Mouse (Mus musculus) gastrocnemius, adult 2 months (tissue): ENCODE measurements around the gene Yeats4. TPM values are rescaled to one million over a fixed set of nuclear protein-coding genes. Genes with fewer than 3 reads are reported as not detected.

Experiments
- DNase-seq: peaks from one replicate; pipeline ENCODE4 v3.0.0; 2022
- H3K27ac ChIP-seq: fragments of 200-600 bp; 2 replicates; pipeline ENCODE4 v1.8.1; 2022; ENCODE audit warnings: mild to moderate bottlenecking
- H3K4me3 ChIP-seq: fragments of 200-600 bp; 2 replicates; pipeline ENCODE4 v1.8.1; 2022; ENCODE audit warnings: mild to moderate bottlenecking, moderate library complexity
- CTCF ChIP-seq: fragments of 200-600 bp; IDR thresholded peaks from 2 replicates; pipeline ENCODE4 v1.8.1; 2022; ENCODE audit warnings: antibody characterized with exemption, mild to moderate bottlenecking, moderate library complexity
- intact Hi-C: fragments of 180-260 bp; cut with DNase I; formaldehyde crosslinking; loops from one replicate; pipeline ENCODE4 v1.15.1; 2025
- long read RNA-seq, 2 experiments: library from polyadenylated mRNA; stranded (forward); transcript quantifications; one replicate each; pipeline ENCODE4 v2.0.0; 2021
- total RNA-seq, 2 experiments: library from RNA; stranded (reverse); gene quantifications; 2 replicates each; pipeline ENCODE4 v1.2.3; 2021

The Yeats4 gene
- total RNA-seq = 10 to 100 TPM; 16.9 to 17.1 TPM
- long read RNA-seq, experiment 1, transcript Yeats4-201 (7 exons, 1,327 nt) = major isoform, 14 of 15 reads
- long read RNA-seq, experiment 1, partial matches to known transcripts = 1 of 15 reads
- long read RNA-seq, experiment 1, other reads (novel, unspliced or antisense) = 0 of 15 reads
- long read RNA-seq, experiment 2, transcript Yeats4-201 (7 exons, 1,327 nt) = major isoform, 7 of 8 reads
- long read RNA-seq, experiment 2, partial matches to known transcripts = 0 of 8 reads
- long read RNA-seq, experiment 2, other reads (novel, unspliced or antisense) = 1 of 8 reads

DNA sequence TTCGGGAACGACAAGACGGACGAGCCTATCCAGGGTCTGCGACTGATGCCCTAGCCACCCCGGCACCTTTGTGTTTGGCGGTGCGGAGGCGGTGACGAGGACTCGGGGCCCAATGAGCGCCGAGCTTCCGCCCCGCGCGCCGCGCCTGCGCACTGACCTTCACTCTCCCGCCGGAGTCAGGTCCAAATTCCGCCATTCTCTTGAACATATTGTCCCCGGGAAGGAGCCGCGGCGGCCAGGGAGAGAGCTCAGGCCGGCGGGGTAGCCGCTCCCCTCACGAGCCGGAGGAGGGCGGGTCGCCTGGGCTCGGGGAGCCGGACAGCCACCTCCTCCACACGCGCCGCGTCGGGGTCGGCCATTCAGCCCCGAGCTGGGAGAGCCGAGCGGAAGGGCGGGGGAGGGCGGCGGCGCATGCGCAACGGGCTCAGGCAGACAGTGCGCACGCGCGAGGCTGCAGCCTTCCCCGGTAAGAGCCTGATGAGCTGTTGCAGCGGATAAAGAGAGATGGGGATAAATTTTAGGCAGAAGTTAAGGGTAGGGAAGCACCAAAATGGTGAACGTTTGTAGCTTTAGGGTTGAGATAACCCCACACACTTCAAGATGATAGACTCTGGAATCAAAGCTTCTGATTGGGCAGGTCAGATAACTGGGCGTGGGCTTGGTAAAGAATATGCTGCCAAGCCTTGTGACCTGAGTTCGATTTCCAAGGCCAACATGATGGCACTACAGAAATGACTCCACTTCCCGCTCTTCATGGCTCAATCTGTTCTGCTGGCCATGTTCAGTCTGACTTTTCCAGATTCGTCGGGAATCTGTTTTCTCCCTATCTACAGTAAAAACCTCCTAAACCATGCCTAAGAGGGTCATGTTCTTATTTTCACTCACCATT lies at the start of gene Yeats4:
TSS of gene Yeats4 (minus strand) at position 406 of the 889 bp plus-strand sequence.
- Histone ChIP-seq H3K4me3 (peak within 1 kb of the TSS; percentile 84), H3K27ac (peak within 1 kb of the TSS; percentile 100)
- TF ChIP-seq CTCF = no peak
- intact Hi-C loops = loop anchor here (10.0 kb wide), 1 partner anchor 480 kb away; no protein-coding TSS in a partner anchor
- DNase-seq = peak; percentile 95

DNA sequence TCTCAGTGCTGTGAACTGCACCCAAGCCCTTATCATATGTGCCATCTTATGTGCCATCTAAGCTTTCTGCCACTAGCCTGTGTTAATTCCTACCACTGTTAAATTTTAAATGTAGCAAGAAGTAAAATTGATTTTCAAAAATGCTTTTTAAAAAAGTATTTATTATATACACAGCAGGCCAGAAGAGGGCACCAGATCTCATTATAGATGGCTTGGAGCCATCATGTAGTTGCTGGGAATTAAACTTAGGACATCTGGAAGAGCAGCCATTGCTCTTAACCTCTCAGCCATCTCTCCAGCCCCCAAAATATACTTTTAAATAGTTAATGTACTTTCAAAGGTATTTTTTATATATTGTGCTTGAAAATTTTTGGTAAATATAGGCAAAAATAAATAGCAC lies 47.7 kb upstream of the Yeats4 start:
- TF ChIP-seq CTCF = peak; percentile 32; the same call in 1 of the 2 replicates
- no peak overlapping the region for H3K27ac ChIP-seq
- no peak overlapping the region for H3K4me3 ChIP-seq
- DNase-seq = no peak
- intact Hi-C loops = no loop called here

DNA sequence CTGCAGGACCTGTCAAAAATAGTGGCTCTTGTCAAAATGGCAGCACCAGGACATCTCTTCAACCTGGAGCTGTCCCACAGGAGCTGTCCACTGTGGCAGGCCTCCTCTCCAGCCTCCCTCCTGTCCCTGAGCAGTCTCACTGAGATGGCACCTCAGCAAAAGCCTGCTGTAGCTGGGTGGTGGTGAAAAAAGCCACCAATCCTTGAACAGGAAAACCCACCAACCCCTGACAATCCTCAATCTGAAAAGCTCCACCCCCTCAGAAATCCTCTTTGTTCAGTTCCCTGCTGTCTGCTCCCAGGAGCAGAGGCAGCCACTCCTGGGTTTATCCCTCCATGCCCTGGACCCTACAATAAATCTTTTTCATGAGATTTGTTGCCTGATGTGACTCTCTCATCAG lies 35.6 kb upstream of the Yeats4 start:
- no peak for DNase-seq
- Histone ChIP-seq H3K4me3 (no peak overlapping the region), H3K27ac (no peak overlapping the region)
- intact Hi-C loops = no loop called here
- TF ChIP-seq CTCF = no peak

DNA sequence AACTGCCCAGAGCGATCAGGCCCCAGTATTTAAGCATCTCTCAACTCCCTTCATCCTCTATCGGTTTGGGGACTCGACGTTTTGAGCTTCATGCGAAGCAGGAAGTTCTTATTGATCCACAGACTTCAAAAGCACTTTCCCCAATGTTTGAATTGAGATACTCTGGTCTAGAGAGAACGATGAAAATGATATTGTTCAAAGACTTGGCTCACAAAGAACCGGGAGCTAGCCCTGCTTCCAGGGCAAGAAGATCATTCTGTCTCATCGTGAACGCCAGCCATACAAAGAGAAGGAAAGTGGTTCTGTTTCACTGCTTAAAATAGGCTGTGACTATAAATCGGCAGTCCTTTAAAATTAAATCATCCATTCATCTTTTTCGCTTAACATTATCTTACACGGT lies 14.3 kb upstream of the Yeats4 start, which contains the start of gene 9530003J23Rik:
TSS of gene 9530003J23Rik (minus strand) at position 101 of the 400 bp plus-strand sequence.
- H3K27ac ChIP-seq = no peak within 1 kb of the TSS
- no peak for DNase-seq
- H3K4me3 ChIP-seq = no peak within 1 kb of the TSS
- intact Hi-C loops = no loop called here
- TF ChIP-seq CTCF = no peak

DNA sequence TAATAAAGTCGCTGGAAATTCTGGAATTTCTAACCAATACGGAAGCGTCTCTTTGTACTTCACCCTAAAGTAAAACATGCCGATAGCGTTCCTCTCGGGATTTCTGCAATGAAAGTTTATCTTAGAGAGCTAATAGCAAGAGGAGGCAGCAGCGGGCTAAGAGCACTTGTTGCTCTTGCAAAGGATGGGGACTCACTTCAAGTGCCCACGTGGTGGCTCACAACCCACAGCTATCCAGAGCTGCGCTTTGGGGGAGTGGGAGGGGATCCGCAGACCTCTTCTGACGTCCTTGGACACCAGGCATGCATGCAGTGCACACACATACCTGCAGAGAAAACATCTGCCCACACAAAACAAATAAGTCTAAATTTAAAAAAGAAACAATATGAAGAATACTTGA lies 11.6 kb upstream of the Yeats4 start:
- TF ChIP-seq CTCF = no peak
- Histone ChIP-seq H3K27ac (no peak overlapping the region), H3K4me3 (no peak overlapping the region)
- intact Hi-C loops = no loop called here
- no peak for DNase-seq

DNA sequence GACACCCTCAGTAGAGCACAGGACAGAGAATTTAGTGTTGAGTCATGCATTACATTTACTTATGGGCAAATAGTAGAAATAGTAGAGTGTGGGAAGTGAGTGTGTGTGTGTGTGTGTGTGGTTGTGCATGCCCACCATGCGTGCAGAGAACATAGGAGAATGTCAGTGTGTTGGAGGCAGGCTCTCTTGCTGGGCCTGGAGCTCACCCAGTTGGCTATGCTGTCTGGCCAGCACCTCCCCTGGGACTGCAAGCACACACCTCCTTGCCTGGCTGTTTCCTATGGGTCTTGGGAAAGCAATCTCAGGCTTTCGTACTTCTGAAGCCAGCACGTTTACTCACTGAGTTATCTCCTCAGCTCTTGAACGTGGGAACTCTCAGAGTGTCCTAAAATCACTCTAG lies 10.5 kb upstream of the Yeats4 start:
- no peak overlapping the region for H3K27ac ChIP-seq
- DNase-seq = no peak
- no peak for TF ChIP-seq CTCF
- H3K4me3 ChIP-seq = no peak overlapping the region
- intact Hi-C loops = no loop called here

DNA sequence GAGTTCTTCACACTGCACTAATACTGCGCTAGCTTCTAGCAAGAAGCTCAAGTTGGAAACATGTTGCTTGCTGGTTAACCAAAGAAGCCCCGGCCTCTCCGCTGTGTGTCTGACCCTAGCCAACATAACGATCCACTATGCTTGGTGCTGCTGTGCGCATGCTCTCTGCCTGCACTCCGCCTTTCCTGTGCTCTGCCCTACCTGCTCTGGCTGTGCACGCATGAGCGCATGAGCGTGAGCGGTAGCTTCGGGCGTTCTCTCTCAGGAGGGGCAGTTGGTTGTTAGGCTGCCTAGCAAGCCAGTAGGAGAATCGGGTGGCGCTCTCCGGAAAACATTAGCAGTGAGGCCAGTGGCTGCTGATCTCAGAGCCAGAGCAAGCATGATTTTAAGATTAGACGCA lies 5.5 kb upstream of the Yeats4 start:
- intact Hi-C loops = loop anchor here (10.0 kb wide), 1 partner anchor 475 kb away; no protein-coding TSS in a partner anchor
- no peak overlapping the region for H3K27ac ChIP-seq
- no peak overlapping the region for H3K4me3 ChIP-seq
- TF ChIP-seq CTCF = no peak
- no peak for DNase-seq

DNA sequence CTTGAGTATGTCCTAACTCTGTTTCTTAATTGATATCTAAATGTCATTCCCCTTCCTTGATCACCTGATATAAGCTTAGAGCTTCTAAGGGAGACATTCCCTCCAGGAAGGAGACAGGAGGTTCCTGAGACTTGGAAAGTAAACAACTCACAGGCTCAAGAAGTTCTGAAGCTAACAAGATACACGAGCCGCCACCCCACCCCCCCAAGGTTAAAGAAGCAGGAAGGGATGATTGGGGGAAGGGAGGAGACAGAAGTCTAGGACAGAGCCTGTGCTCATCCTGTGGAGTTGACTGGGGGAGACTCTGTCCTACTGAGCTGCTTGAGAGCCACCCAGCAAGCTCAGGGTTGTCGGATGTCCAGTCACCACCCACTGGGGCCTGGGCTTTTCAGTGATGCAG lies 1.7 kb upstream of the Yeats4 start:
- intact Hi-C loops = loop anchor here (10.0 kb wide), 1 partner anchor 479 kb away; no protein-coding TSS in a partner anchor
- no peak for TF ChIP-seq CTCF
- Histone ChIP-seq H3K27ac (no peak overlapping the region), H3K4me3 (no peak overlapping the region)
- DNase-seq = no peak

DNA sequence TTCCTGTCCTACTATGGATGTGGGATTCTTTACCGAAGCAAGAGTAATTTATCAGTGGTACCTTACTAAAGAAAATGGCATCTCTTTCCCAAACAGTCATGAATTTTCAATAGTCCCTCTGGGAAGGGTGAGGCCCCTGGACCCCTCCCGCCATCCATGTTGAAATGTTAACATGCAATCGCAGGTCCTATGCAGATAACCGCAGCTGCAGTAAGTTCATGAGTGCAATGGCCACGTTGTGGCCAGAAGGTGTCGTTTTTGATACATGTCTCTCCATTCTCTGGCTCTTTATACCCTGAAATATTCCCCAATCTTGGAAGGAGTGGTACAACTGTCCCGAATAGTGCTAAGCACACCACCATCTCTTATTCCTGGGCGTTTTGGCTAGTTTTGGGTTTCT lies 787 bp upstream of the Yeats4 start:
- TF ChIP-seq CTCF = peak; percentile 14; the same call in 1 of the 2 replicates
- intact Hi-C loops = loop anchor here (10.0 kb wide), 1 partner anchor 480 kb away; no protein-coding TSS in a partner anchor

DNA sequence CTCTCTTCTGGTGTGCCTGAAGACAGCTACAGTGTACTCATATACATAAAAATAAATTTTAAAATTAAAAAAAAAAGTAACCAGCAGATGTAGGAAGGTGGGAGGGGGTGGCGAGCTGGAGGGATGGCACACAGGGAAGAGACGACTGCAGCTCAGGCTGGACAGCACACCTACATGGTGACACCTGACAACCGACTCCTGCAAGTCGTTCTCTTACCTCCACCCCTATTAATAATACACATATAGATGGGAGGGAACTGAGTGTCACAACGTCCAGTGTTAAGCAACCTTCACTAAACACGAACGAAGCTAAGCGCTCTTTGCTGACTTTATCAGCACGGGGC lies 577 bp downstream of the Yeats4 start:
- DNase-seq = no peak
- intact Hi-C loops = loop anchor here (10.0 kb wide), 1 partner anchor 481 kb away; no protein-coding TSS in a partner anchor
- H3K27ac ChIP-seq = peak overlapping the region; percentile 100
- no peak for TF ChIP-seq CTCF
- H3K4me3 ChIP-seq = peak overlapping the region; percentile 84

More for the DNA sequence above, 787 bp upstream of the Yeats4 start:
- no peak for DNase-seq
- Histone ChIP-seq H3K4me3 (peak overlapping the region; percentile 84), H3K27ac (no peak overlapping the region)

DNA sequence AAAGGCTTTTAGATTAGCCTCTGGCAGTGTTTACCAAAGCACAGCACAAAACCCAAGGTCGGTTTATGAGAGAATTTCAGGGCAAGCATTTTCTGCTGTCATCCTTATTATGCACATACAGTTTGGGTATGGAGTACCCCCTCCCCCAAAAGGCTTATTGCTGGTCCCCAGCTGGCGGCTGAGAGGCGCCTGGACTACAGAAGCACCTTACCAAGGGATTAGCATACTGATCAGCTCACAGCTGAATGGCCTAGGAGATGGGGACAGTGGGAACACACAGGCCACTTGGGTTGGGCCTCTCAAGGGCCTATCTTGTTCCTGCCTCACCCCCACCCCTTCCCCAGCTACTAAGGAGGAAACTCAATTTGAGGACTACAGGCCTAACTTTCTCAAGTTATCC lies 1.5 kb downstream of the Yeats4 start:
- DNase-seq = no peak
- no peak overlapping the region for H3K4me3 ChIP-seq
- H3K27ac ChIP-seq = no peak overlapping the region
- intact Hi-C loops = loop anchor here (10.0 kb wide), 1 partner anchor 482 kb away; no protein-coding TSS in a partner anchor
- TF ChIP-seq CTCF = no peak

DNA sequence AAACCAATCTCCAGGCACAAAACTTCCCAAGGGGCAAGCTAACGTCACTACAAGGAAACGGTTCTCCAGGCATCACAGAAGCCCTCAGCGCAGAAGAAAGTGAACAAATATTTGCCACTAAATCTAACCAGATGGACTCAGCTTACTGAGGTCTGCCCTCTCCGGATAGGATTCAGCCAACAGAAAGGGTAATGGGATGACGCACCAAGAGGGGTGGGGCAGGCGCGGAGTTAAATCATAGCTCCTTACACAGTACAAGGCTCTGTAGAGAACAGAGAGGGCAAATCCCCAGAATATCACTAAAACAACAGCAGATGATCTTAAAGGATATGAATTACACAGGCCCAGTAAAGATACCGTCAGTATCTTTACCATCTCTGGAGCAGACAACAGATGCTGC lies 6.0 kb downstream of the Yeats4 start:
- DNase-seq = no peak
- H3K27ac ChIP-seq = no peak overlapping the region
- no peak for TF ChIP-seq CTCF
- no peak overlapping the region for H3K4me3 ChIP-seq
- intact Hi-C loops = loop anchor here (10.0 kb wide), 1 partner anchor 884 kb away; no protein-coding TSS in a partner anchor
